19 mouse cellular contexts compared by ENCODE assay signal in genomic region chr2:165415141-165415721, GRCm38 (mm10). TPM values are rescaled to one million over a fixed set of nuclear protein-coding genes. Genes with fewer than 3 reads are reported as not detected.
A peak's percentile ranks its signal among the peaks of the same experiment; 100 is the strongest.
DNase-seq lines count a peak whose midpoint lies in the region; ATAC-seq and TF ChIP-seq lines count a peak whose summit lies in the region.
"Had no signal": no experiment of that assay in that cellular context is flagged by ENCODE, and none has a peak within 500 bp of the region (broad histone marks: within the 10 kb centered on the region; RNA-seq: fewer than 3 reads in every experiment).

No protein-coding gene starts in this region.

- H3K4me1 ChIP-seq in forebrain, embryonic 15.5 days, result peaks cover 38% of the 10 kb centered on the region
- H3K4me1 ChIP-seq in hindbrain, postnatal 0 days (ENCODE audit: insufficient read depth, low read length), result peaks cover 25% of the 10 kb centered on the region
- H3K4me1 ChIP-seq: lung, embryonic 15.5 days had no signal

- TF ChIP-seq POLR2A in brain, embryonic 14.5 days (IDR thresholded peaks at IDR 0.05; ENCODE audit: borderline replicate concordance, extremely low read depth, insufficient read depth, insufficient read length, poor library complexity, severe bottlenecking), result no peak

- H3K36me3 ChIP-seq in forebrain, embryonic 15.5 days, result no peaks in the 10 kb centered on the region
- no peaks in the 10 kb centered on the region for H3K36me3 ChIP-seq in hindbrain, postnatal 0 days (ENCODE audit: insufficient read depth, low read length)
- H3K36me3 ChIP-seq: kidney, embryonic 15.5 days; lung, embryonic 15.5 days had no signal

- no peaks in the 10 kb centered on the region for H3K27me3 ChIP-seq in forebrain, embryonic 15.5 days
- H3K27me3 ChIP-seq in hindbrain, postnatal 0 days (ENCODE audit: insufficient read depth, low read length), result no peaks in the 10 kb centered on the region
- H3K27me3 ChIP-seq: kidney, embryonic 15.5 days; lung, embryonic 15.5 days had no signal

- 0 out of 2 replicates have a peak overlapping the region, but pooled peaks have one; percentile 51 for H3K27ac ChIP-seq in forebrain, embryonic 15.5 days (replicated peaks)
- no peak overlapping the region for H3K27ac ChIP-seq in hindbrain, postnatal 0 days
- H3K27ac ChIP-seq: kidney, embryonic 15.5 days; lung, embryonic 15.5 days had no signal

- ATAC-seq in forebrain, embryonic 15.5 days (replicated peaks), result no peak
- no peak for ATAC-seq in hindbrain, postnatal 0 days
- ATAC-seq: activated CD4-positive, CD25-positive, alpha-beta regulatory T cell, adult 4 months had no signal

- no peak overlapping the region for H3K9ac ChIP-seq in forebrain, embryonic 15.5 days (replicated peaks)
- H3K9ac ChIP-seq in hindbrain, postnatal 0 days (replicated peaks; ENCODE audit: low read length), result no peak overlapping the region
- H3K9ac ChIP-seq: kidney, embryonic 15.5 days; lung, embryonic 15.5 days had no signal

- 36% methylated on average over 11 of the region's 11 CpGs for WGBS in forebrain, embryonic 15.5 days
- 40% methylated on average over 11 of the region's 11 CpGs for WGBS in hindbrain, postnatal 0 days

- no peak for TF ChIP-seq CTCF in brain, embryonic 14.5 days (IDR thresholded peaks at IDR 0.05; ENCODE audit: borderline replicate concordance, extremely low read depth, insufficient read depth, insufficient read length)
- no peak for TF ChIP-seq CTCF in hindbrain, postnatal 0 days (IDR thresholded peaks at IDR 0.05; ENCODE audit: low read depth)

- peak; percentile 56 for DNase-seq in embryo, embryonic 10.5 days (ENCODE audit: low spot score)
- no peak for DNase-seq in embryo, embryonic 10 days (ENCODE audit: low spot score)
- DNase-seq in brain, embryonic 14.5 days (ENCODE audit: low read depth), result peak; percentile 82
- peak; percentile 18 for DNase-seq in hindbrain, postnatal 0 days (ENCODE audit: low spot score)
- DNase-seq in testis, postnatal 10 days (ENCODE audit: low spot score), result no peak
- DNase-seq in urinary bladder, postnatal 25 days (ENCODE audit: low spot score), result no peak
- DNase-seq in cerebellum, adult 11 months, result no peak
- DNase-seq: cerebellum, adult 8-10 months; heart, adult 11 months; layer of hippocampus, postnatal 36 days; thymus, postnatal 36 days had no signal

- H3K9me3 ChIP-seq in forebrain, embryonic 15.5 days, result no peaks in the 10 kb centered on the region
- no peaks in the 10 kb centered on the region for H3K9me3 ChIP-seq in hindbrain, postnatal 0 days (ENCODE audit: low read length)
- H3K9me3 ChIP-seq: kidney, embryonic 15.5 days; lung, embryonic 15.5 days had no signal

- no peak overlapping the region for H3K4me3 ChIP-seq in forebrain, embryonic 15.5 days
- no peak overlapping the region for H3K4me3 ChIP-seq in hindbrain, postnatal 0 days (ENCODE audit: low read length)
- H3K4me3 ChIP-seq: kidney, embryonic 15.5 days; lung, embryonic 15.5 days had no signal

- H3K4me2 ChIP-seq in forebrain, embryonic 15.5 days (replicated peaks), result no peak overlapping the region
- H3K4me2 ChIP-seq in hindbrain, postnatal 0 days (ENCODE audit: low read depth, low read length), result no peak overlapping the region
- H3K4me2 ChIP-seq: kidney, embryonic 15.5 days; lung, embryonic 15.5 days had no signal

RNA-seq across cellular contexts. Expression of gene Ocstamp, which starts 15.0 kb away (rescaled TPM):
- not detected in 2 replicates for polyA plus RNA-seq in brain, embryonic 14.5 days (2012; rRNA removed)
- 0.05 TPM in 1 of 2 replicates, not detected in the other for polyA plus RNA-seq in forebrain, embryonic 15.5 days (2015; fragmentation: Nextera tagmentation; extraction: Ambion mirVana)
- total RNA-seq in hindbrain, postnatal 0 days (2014; rRNA removed), result 0.05 TPM in 1 of 2 replicates, not detected in the other
- polyA plus RNA-seq in hindbrain, postnatal 0 days (2015; fragmentation: Nextera tagmentation; extraction: Ambion mirVana), result 0.05 TPM in 1 of 2 replicates, not detected in the other
- total RNA-seq: CH12.LX; layer of hippocampus, postnatal 36 days; megakaryocyte progenitor cell, adult 5-6 weeks had no signal
- polyA plus RNA-seq: activated CD4-positive, CD25-positive, alpha-beta regulatory T cell, adult 4 months; lung, embryonic 15.5 days had no signal

RNA-seq across cellular contexts. Expression of gene Zfp334, which starts 27.2 kb away (rescaled TPM):
- polyA plus RNA-seq in brain, embryonic 14.5 days (2012; rRNA removed), result 15.2 and 19.2 TPM in 2 replicates
- 12.5 and 12.6 TPM in 2 replicates for polyA plus RNA-seq in forebrain, embryonic 15.5 days (2015; fragmentation: Nextera tagmentation; extraction: Ambion mirVana)
- total RNA-seq in hindbrain, postnatal 0 days (2014; rRNA removed), result 14.8 and 16.4 TPM in 2 replicates
- polyA plus RNA-seq in hindbrain, postnatal 0 days (2015; fragmentation: Nextera tagmentation; extraction: Ambion mirVana), result 3.7 and 3.9 TPM in 2 replicates
- total RNA-seq: CH12.LX; megakaryocyte progenitor cell, adult 5-6 weeks had no signal

RNA-seq across cellular contexts. Expression of gene Zfp663, which starts 46.7 kb away (rescaled TPM):
- 6.5 and 7.2 TPM in 2 replicates for polyA plus RNA-seq in brain, embryonic 14.5 days (2012; rRNA removed)
- polyA plus RNA-seq in forebrain, embryonic 15.5 days (2015; fragmentation: Nextera tagmentation; extraction: Ambion mirVana), result 6.5 and 7.6 TPM in 2 replicates
- total RNA-seq in hindbrain, postnatal 0 days (2014; rRNA removed), result 0.47 and 3.8 TPM in 2 replicates
- polyA plus RNA-seq in hindbrain, postnatal 0 days (2015; fragmentation: Nextera tagmentation; extraction: Ambion mirVana), result 2.2 and 2.3 TPM in 2 replicates
- total RNA-seq: CH12.LX; megakaryocyte progenitor cell, adult 5-6 weeks had no signal
- polyA plus RNA-seq: activated CD4-positive, CD25-positive, alpha-beta regulatory T cell, adult 4 months; small intestine, adult 2 months had no signal

RNA-seq across cellular contexts. Expression of gene Slc13a3, which starts 57.8 kb away (rescaled TPM):
- polyA plus RNA-seq in brain, embryonic 14.5 days (2012; rRNA removed), result 4.7 and 5.1 TPM in 2 replicates
- polyA plus RNA-seq in forebrain, embryonic 15.5 days (2015; fragmentation: Nextera tagmentation; extraction: Ambion mirVana), result 5.3 and 5.4 TPM in 2 replicates
- 25.2 and 29.3 TPM in 2 replicates for total RNA-seq in hindbrain, postnatal 0 days (2014; rRNA removed)
- polyA plus RNA-seq in hindbrain, postnatal 0 days (2015; fragmentation: Nextera tagmentation; extraction: Ambion mirVana), result 15.5 and 17.8 TPM in 2 replicates
- total RNA-seq: CH12.LX had no signal
- polyA plus RNA-seq: activated CD4-positive, CD25-positive, alpha-beta regulatory T cell, adult 4 months; limb, embryonic 11.5 days had no signal

Comparison
In these comparisons a context has a peak if more than half of its experiments do, and no peak if none do; other contexts are left out.
1. DNase-seq: peak in embryo, embryonic 10.5 days (single experiment), brain, embryonic 14.5 days (single experiment) and hindbrain, postnatal 0 days (single experiment); none in embryo, embryonic 10 days (single experiment), testis, postnatal 10 days (single experiment), urinary bladder, postnatal 25 days (single experiment) and cerebellum, adult 11 months (single experiment).